Mouse (Mus musculus) erythroblast, embryonic 14.5 days (primary cell): ENCODE results near the gene Ano10.

Experiments
- GATA1 ChIP-seq: IDR thresholded peaks from 2 replicates; pipeline ENCODE4 v1.6.1; 2012; ENCODE audit warnings: low read length, inconsistent platforms, mixed read lengths
- TAL1 ChIP-seq: IDR thresholded peaks from 3 replicates; pipeline ENCODE4 v1.6.1; 2012; ENCODE audit warnings: low read length, inconsistent platforms, mixed read lengths

DNA sequence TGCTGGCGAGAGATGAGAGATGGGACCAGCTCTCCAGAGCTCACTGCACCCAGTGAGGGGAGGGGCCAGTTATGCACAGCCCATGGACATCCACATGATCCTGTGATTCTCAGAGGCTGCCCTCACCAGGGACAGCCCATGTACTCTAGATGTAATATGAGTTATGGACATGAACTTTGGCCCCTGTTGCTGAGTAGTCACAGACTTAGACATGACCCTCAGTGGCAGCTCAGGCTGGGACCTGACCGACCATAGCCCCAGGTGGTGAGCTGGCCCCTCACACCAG is 158.4 kb downstream of the Ano10 start:
- TF ChIP-seq TAL1 (no peak), GATA1 (no peak)
